ENCODE assay signal across 8 mouse cellular contexts in the genomic region with DNA sequence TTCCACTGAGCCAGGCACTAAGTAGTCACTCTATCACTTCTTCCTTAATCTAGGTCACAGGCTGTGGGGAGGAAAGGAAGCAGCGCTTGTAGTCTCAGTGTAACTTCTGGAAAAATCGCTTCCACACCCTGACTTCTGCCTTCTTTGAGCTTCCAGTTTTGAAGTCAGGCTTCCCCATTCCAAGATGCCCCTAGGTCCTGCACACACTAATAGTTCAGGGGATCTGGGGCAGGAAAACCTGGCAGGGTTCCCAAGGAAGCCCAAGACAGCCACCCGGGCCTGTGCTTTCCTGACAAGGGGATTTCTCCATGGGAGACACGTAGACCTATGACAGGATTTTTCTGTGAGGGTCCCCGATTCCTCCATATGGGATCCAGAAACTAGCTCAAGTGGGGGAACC. TPM values are rescaled to one million over a fixed set of nuclear protein-coding genes. Genes with fewer than 3 reads are reported as not detected.
DNase-seq lines count a peak whose midpoint lies in the region; ATAC-seq lines count a peak whose summit lies in the region.

No protein-coding gene starts in this region.

- H3K36me3 ChIP-seq in forebrain, embryonic 15.5 days = no peaks in the 10 kb centered on the region

- no peak for ATAC-seq in cerebellum, adult (ENCODE audit: insufficient number of reproducible peaks, low FRiP score, low TSS enrichment)
- ATAC-seq in forebrain, embryonic 15.5 days (replicated peaks) = no peak
- no peak for ATAC-seq in megakaryocyte-erythroid progenitor cell, adult 5-6 weeks (replicated peaks; ENCODE audit: low FRiP score, low TSS enrichment, poor library complexity, severe bottlenecking)

- peaks cover 55% of the 10 kb centered on the region for H3K4me1 ChIP-seq in forebrain, embryonic 15.5 days

- no peak overlapping the region for H3K27ac ChIP-seq in forebrain, embryonic 15.5 days (replicated peaks)

- H3K9ac ChIP-seq in forebrain, embryonic 15.5 days (replicated peaks) = peak overlapping the region; percentile 99

- DNase-seq in cerebellum, adult 11-12 months = peak; percentile 65
- DNase-seq in MN1 (ENCODE audit: low spot score) = peak; percentile 38
- DNase-seq in kidney, adult 9 months = peak; percentile 46
- DNase-seq in lung, postnatal 36 days = peak; percentile 30
- no peak for DNase-seq in spleen, postnatal 4 days (ENCODE audit: low spot score in 2 of 2)

- no peaks in the 10 kb centered on the region for H3K27me3 ChIP-seq in forebrain, embryonic 15.5 days

- no peaks in the 10 kb centered on the region for H3K9me3 ChIP-seq in forebrain, embryonic 15.5 days

- H3K4me3 ChIP-seq in forebrain, embryonic 15.5 days = peak overlapping the region; percentile 96

- peak overlapping the region; percentile 80 for H3K4me2 ChIP-seq in forebrain, embryonic 15.5 days (replicated peaks)

- WGBS in forebrain, embryonic 15.5 days = 42% methylated on average over 5 of the region's 5 CpGs

RNA-seq across cellular contexts. Expression of a gene that starts 0.9 kb away (rescaled TPM):
- 98.9 and 103 TPM in 2 replicates for polyA plus RNA-seq in forebrain, embryonic 15.5 days (2015; fragmentation: Nextera tagmentation; extraction: Ambion mirVana)
- total RNA-seq in megakaryocyte-erythroid progenitor cell, adult 5-6 weeks (2014; fragmentation: Nextera tagmentation) = 54.1 and 79.5 TPM in 2 replicates
- total RNA-seq in megakaryocyte-erythroid progenitor cell, adult 5-6 weeks (2017) = 36.6 and 37.8 TPM in 2 replicates

RNA-seq across cellular contexts. Expression of a gene that starts 13.9 kb away (rescaled TPM):
- polyA plus RNA-seq in forebrain, embryonic 15.5 days (2015; fragmentation: Nextera tagmentation; extraction: Ambion mirVana) = 22.0 and 23.1 TPM in 2 replicates
- 67.0 and 83.2 TPM in 2 replicates for total RNA-seq in megakaryocyte-erythroid progenitor cell, adult 5-6 weeks (2014; fragmentation: Nextera tagmentation)
- 9.9 and 14.0 TPM in 2 replicates for total RNA-seq in megakaryocyte-erythroid progenitor cell, adult 5-6 weeks (2017)

RNA-seq across cellular contexts. Expression of a gene that starts 39.2 kb away (rescaled TPM):
- polyA plus RNA-seq in forebrain, embryonic 15.5 days (2015; fragmentation: Nextera tagmentation; extraction: Ambion mirVana) = 33.4 and 35.2 TPM in 2 replicates
- 22.8 and 26.4 TPM in 2 replicates for total RNA-seq in megakaryocyte-erythroid progenitor cell, adult 5-6 weeks (2014; fragmentation: Nextera tagmentation)
- 3.0 and 4.5 TPM in 2 replicates for total RNA-seq in megakaryocyte-erythroid progenitor cell, adult 5-6 weeks (2017)

RNA-seq across cellular contexts. Expression of a gene that starts 39.4 kb away (rescaled TPM):
- polyA plus RNA-seq in forebrain, embryonic 15.5 days (2015; fragmentation: Nextera tagmentation; extraction: Ambion mirVana) = 52.6 and 55.1 TPM in 2 replicates
- 22.8 and 29.1 TPM in 2 replicates for total RNA-seq in megakaryocyte-erythroid progenitor cell, adult 5-6 weeks (2014; fragmentation: Nextera tagmentation)
- 30.5 and 38.6 TPM in 2 replicates for total RNA-seq in megakaryocyte-erythroid progenitor cell, adult 5-6 weeks (2017)

RNA-seq across cellular contexts. Expression of a gene that starts 56.9 kb away (rescaled TPM):
- polyA plus RNA-seq in forebrain, embryonic 15.5 days (2015; fragmentation: Nextera tagmentation; extraction: Ambion mirVana) = 60.2 and 62.6 TPM in 2 replicates
- 97.7 and 118 TPM in 2 replicates for total RNA-seq in megakaryocyte-erythroid progenitor cell, adult 5-6 weeks (2014; fragmentation: Nextera tagmentation)
- total RNA-seq in megakaryocyte-erythroid progenitor cell, adult 5-6 weeks (2017) = 24.1 and 27.1 TPM in 2 replicates

Comparison
In these comparisons a context has a peak if more than half of its experiments do, and no peak if none do; other contexts are left out.
1. DNase-seq: peak in cerebellum, adult 11-12 months (single experiment), MN1 (single experiment), kidney, adult 9 months (single experiment) and lung, postnatal 36 days (single experiment); none in spleen, postnatal 4 days (0 of 2).